Mouse (Mus musculus) gonadal fat pad, adult 2 months (tissue): ENCODE results near the gene Ptges3l. TPM values are rescaled to one million over a fixed set of nuclear protein-coding genes. Genes with fewer than 3 reads are reported as not detected.
"Not testable (repeated sequence)": the region's sequence is repeated elsewhere in the genome, so short reads cannot be mapped to it uniquely, and the experiment has no call there.

Experiments used
- DNase-seq: peaks from one replicate; pipeline ENCODE4 v3.0.0-alpha.2; 2012; ENCODE audit warnings: low read depth
- polyA plus RNA-seq: library from polyadenylated mRNA; depleted of rRNA; stranded (reverse); fragments of >200 nt; gene quantifications from 2 replicates; pipeline ENCODE4 v1.2.3, GENCODE M21; 2012; rRNA removed

The Ptges3l gene
- polyA plus RNA-seq, 1 experiment = 15.3 TPM

DNA sequence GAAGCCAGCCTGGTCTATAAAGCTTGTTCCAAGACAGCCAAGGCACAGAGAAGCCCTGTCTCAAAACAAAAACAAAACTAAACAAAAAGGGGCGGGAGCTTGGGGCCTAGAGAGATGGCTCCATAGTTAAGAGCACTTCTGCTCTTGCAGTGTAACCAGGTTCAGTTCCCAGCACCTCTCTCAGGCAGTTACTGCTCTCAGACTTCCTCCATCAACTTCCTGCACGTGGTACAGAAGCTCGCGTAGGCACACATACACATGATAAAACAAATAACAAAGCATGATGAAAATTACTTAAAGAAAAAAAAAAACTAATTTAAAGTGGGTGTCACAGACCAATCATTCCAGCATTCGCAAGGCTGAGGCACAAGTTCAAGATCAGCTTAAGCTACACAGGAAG, 5.0 kb downstream of the Ptges3l start:
- DNase-seq = no peak

- no peak for DNase-seq
These were observed 5.5 kb downstream of the Ptges3l start for GRCm38 (mm10) chr11:101419610-101420009.

GRCm38 (mm10) chr11:101418991-101419390, 6.1 kb downstream of the Ptges3l start:
- DNase-seq = no peak

GRCm38 (mm10) chr11:101417101-101417855, 7.9 kb downstream of the Ptges3l start, which contains the start of gene Aarsd1:
TSS of gene Aarsd1 (minus strand) at chr11:101417615.
- no peak for DNase-seq

GRCm38 (mm10) chr11:101416433-101417100, 8.6 kb downstream of the Ptges3l start:
- no peak for DNase-seq

- DNase-seq = no peak
These were observed 9.8 kb downstream of the Ptges3l start for GRCm38 (mm10) chr11:101415306-101415705.

DNA sequence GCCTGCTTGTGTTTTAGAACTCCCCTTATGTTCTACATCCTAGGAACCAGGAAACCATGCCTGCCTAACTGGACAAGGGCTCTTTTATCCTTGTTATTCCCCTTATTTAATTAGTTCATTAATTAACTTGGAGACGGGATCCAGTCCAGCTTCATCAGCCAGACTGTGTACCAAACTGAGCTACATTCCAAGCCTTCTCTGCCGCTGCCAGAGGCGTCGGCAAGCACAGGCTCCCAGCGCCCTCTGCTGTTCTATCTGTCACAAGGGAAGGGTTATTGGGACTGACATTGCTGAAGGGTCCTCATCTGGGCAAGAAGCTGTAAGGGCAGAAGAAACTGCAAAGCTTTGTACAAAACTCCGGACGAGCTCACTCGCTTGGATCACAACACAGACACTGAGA, 30.0 kb downstream of the Ptges3l start:
- DNase-seq = no peak

- DNase-seq = no peak
These were observed 43.3 kb downstream of the Ptges3l start for GRCm38 (mm10) chr11:101381817-101382216.

DNA sequence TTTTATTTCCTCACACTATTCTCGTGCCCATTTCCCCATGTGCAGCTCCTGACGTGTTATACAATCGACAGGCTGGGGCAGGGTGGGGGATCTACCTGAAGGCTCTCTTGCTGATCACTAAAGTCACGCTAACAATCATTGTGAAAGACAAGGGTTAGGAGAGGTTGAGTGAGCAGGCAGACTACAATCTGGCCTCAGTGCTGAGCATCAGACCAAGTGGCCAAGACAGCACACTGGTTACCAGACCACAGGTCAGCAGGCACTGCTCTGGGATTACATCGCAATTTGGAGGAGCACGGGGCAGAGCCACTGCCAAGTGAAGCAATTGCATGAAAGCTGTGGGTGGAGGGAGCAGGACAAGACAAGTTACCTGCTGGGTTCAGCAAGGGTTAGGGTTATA, 46.2 kb downstream of the Ptges3l start:
- DNase-seq = peak; percentile 98

DNA sequence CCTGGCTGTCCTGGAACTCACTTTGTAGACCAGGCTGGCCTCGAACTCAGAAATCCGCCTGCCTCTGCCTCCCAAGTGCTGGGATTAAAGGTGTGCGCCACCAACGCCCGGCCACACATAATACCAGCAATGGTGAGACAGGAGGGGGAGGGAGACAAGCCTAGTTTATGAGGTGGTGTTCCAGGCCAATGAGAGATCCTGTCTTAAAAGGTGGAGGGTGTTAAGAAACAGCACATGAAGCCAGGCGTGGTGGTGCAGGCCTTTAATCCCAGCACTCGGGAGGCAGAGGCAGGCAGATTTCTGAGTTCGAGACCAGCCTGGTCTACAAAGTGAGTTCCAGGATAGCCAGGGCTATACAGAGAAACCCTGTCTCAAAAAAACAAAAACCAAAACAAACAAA, 46.9 kb downstream of the Ptges3l start:
- DNase-seq = not testable (repeated sequence)

- no peak for DNase-seq
These were observed 50.7 kb downstream of the Ptges3l start for GRCm38 (mm10) chr11:101374421-101374938.

- DNase-seq = no peak
These were observed 55.0 kb downstream of the Ptges3l start for GRCm38 (mm10) chr11:101370141-101370540.

Other genes with a start within 250 kb of the Ptges3l start
- 0.34 and 0.45 TPM in 2 replicates for gene Ccr10, start 249.9 kb downstream of the Ptges3l start, polyA plus RNA-seq
- gene Ezh1, start 198.9 kb downstream of the Ptges3l start, polyA plus RNA-seq = 39.4 and 46.5 TPM in 2 replicates
- gene Ramp2, start 179.3 kb downstream of the Ptges3l start, polyA plus RNA-seq = 97.9 and 146 TPM in 2 replicates
- 99.1 and 108 TPM in 2 replicates for gene Vps25, start 171.6 kb downstream of the Ptges3l start, polyA plus RNA-seq
- gene Wnk4, start 164.8 kb downstream of the Ptges3l start, polyA plus RNA-seq = 9.5 and 14.6 TPM in 2 replicates
- gene Cntd1, start 146.3 kb downstream of the Ptges3l start, polyA plus RNA-seq = 0.75 and 0.88 TPM in 2 replicates
- gene Coa3, start 146.2 kb downstream of the Ptges3l start, polyA plus RNA-seq = 157 and 167 TPM in 2 replicates
- 122 and 158 TPM in 2 replicates for gene Becn1, start 123.0 kb downstream of the Ptges3l start, polyA plus RNA-seq
- gene Psme3, start 109.1 kb downstream of the Ptges3l start, polyA plus RNA-seq = 51.5 and 57.8 TPM in 2 replicates
- 3.2 and 3.6 TPM in 2 replicates for gene Aoc2, start 100.3 kb downstream of the Ptges3l start, polyA plus RNA-seq
- 306 and 337 TPM in 2 replicates for gene Aoc3, start 94.7 kb downstream of the Ptges3l start, polyA plus RNA-seq
- 0.32 and 0.80 TPM in 2 replicates for gene G6pc, start 57.8 kb downstream of the Ptges3l start, polyA plus RNA-seq
- 30.4 and 33.7 TPM in 2 replicates for gene Aarsd1, start 7.7 kb downstream of the Ptges3l start, polyA plus RNA-seq
- 0.19 and 0.34 TPM in 2 replicates for gene Gm27029, start 537 bp downstream of the Ptges3l start, polyA plus RNA-seq
- gene Rundc1, start 248 bp downstream of the Ptges3l start, polyA plus RNA-seq = 25.6 and 26.5 TPM in 2 replicates
- 406 and 583 TPM in 2 replicates for gene Rpl27, start 17.0 kb upstream of the Ptges3l start, polyA plus RNA-seq
- 45.9 and 61.9 TPM in 2 replicates for gene Ifi35, start 23.1 kb upstream of the Ptges3l start, polyA plus RNA-seq
- gene Rnd2, start 39.7 kb upstream of the Ptges3l start, polyA plus RNA-seq = 16.3 and 21.6 TPM in 2 replicates
- 140 and 168 TPM in 2 replicates for gene Vat1, start 40.9 kb upstream of the Ptges3l start, polyA plus RNA-seq
- gene Brca1, start 126.6 kb upstream of the Ptges3l start, polyA plus RNA-seq = 0.39 and 0.46 TPM in 2 replicates
- gene Nbr1, start 126.8 kb upstream of the Ptges3l start, polyA plus RNA-seq = 96.8 and 109 TPM in 2 replicates
- 37.0 and 71.6 TPM in 2 replicates for gene Tmem106a, start 156.9 kb upstream of the Ptges3l start, polyA plus RNA-seq
- gene Gm11634, start 173.9 kb upstream of the Ptges3l start, polyA plus RNA-seq = 0.16 TPM in 1 of 2 replicates, not detected in the other
- 23.7 and 25.3 TPM in 2 replicates for gene Rdm1, start 201.9 kb upstream of the Ptges3l start, polyA plus RNA-seq
- gene Arl4d, start 240.2 kb upstream of the Ptges3l start, polyA plus RNA-seq = 18.8 and 26.6 TPM in 2 replicates